16 mouse cellular contexts compared by ENCODE assay signal in the genomic region with DNA sequence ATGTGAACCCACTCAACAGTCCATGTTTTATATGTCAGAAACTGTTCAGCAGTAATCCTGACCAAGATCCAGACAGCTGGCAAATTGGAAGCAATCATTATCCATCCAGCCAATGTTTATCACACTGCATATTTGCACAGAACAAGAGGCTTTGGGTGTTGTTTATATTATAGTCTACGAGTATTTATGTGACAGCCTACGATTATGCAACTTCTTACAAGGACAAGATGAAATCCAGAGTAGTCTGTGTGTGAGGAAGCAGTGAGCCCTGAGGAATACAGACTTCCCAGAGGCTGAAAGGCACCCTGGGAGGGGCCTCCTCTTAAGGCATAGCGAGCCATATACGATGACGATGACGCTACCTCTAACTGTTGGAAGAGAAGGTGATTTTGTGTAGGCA. TPM values are rescaled to one million over a fixed set of nuclear protein-coding genes. Genes with fewer than 3 reads are reported as not detected.
DNase-seq lines count a peak whose midpoint lies in the region; ATAC-seq lines count a peak whose summit lies in the region.
"Had no signal": no experiment of that assay in that cellular context is flagged by ENCODE, and none has a peak within 500 bp of the region (broad histone marks: within the 10 kb centered on the region; RNA-seq: fewer than 3 reads in every experiment).

No protein-coding gene starts in this region.

- H3K9me3 ChIP-seq in lung, embryonic 16.5 days (ENCODE audit: control insufficient read depth, low read length): no peaks in the 10 kb centered on the region
- no peaks in the 10 kb centered on the region for H3K9me3 ChIP-seq in intestine, embryonic 15.5 days
- H3K9me3 ChIP-seq in stomach, embryonic 15.5 days: no peaks in the 10 kb centered on the region
- H3K9me3 ChIP-seq: heart, embryonic 13.5 days; liver, embryonic 12.5 days; midbrain, embryonic 10.5 days had no signal

- peak; percentile 52 for DNase-seq in heart, adult 8-10 months (ENCODE audit: low spot score)
- DNase-seq in heart, postnatal 4 days: no peak
- DNase-seq in lung, postnatal 14 days: no peak
- no peak for DNase-seq in kidney, postnatal 10 days
- no peak for DNase-seq in embryo, embryonic 10.5 days (ENCODE audit: low spot score)
- DNase-seq: cerebellum, postnatal 14 days; kidney, postnatal 25 days; right cerebral cortex, postnatal 4 days had no signal

- H3K27me3 ChIP-seq in lung, embryonic 16.5 days (ENCODE audit: control insufficient read depth, insufficient read depth, low read depth, low read length): no peaks in the 10 kb centered on the region
- H3K27me3 ChIP-seq in intestine, embryonic 15.5 days (replicated peaks): no peaks in the 10 kb centered on the region
- H3K27me3 ChIP-seq in stomach, embryonic 15.5 days (replicated peaks): no peaks in the 10 kb centered on the region
- H3K27me3 ChIP-seq: heart, embryonic 13.5 days had no signal

- H3K4me2 ChIP-seq in lung, embryonic 16.5 days (ENCODE audit: low read depth, low read length): no peak overlapping the region
- H3K4me2 ChIP-seq in intestine, embryonic 15.5 days (replicated peaks): no peak overlapping the region
- H3K4me2 ChIP-seq in stomach, embryonic 15.5 days: no peak overlapping the region
- H3K4me2 ChIP-seq: heart, embryonic 13.5 days; liver, embryonic 12.5 days had no signal

- WGBS in lung, embryonic 16.5 days: 22% methylated on average over 6 of the region's 6 CpGs
- 30% methylated on average over 6 of the region's 6 CpGs for WGBS in intestine, embryonic 15.5 days
- 36% methylated on average over 6 of the region's 6 CpGs for WGBS in stomach, embryonic 15.5 days

- no peaks in the 10 kb centered on the region for H3K36me3 ChIP-seq in lung, embryonic 16.5 days (ENCODE audit: control insufficient read depth, insufficient read depth, low read length)
- no peaks in the 10 kb centered on the region for H3K36me3 ChIP-seq in intestine, embryonic 15.5 days
- H3K36me3 ChIP-seq in stomach, embryonic 15.5 days: no peaks in the 10 kb centered on the region
- H3K36me3 ChIP-seq: heart, embryonic 13.5 days; liver, embryonic 12.5 days; midbrain, embryonic 10.5 days had no signal

- peak overlapping the region; percentile 85 for H3K27ac ChIP-seq in lung, embryonic 16.5 days (ENCODE audit: low read length)
- peak overlapping the region; percentile 49; the same call in 1 of the 2 replicates for H3K27ac ChIP-seq in intestine, embryonic 15.5 days
- peak overlapping the region; percentile 62 for H3K27ac ChIP-seq in stomach, embryonic 15.5 days
- H3K27ac ChIP-seq: heart, embryonic 13.5 days; liver, embryonic 12.5 days; midbrain, embryonic 10.5 days had no signal

- H3K9ac ChIP-seq in lung, embryonic 16.5 days (ENCODE audit: low read length): no peak overlapping the region
- H3K9ac ChIP-seq in intestine, embryonic 15.5 days: no peak overlapping the region
- no peak overlapping the region for H3K9ac ChIP-seq in stomach, embryonic 15.5 days
- H3K9ac ChIP-seq: heart, embryonic 13.5 days; liver, embryonic 12.5 days had no signal

- H3K4me1 ChIP-seq in lung, embryonic 16.5 days (replicated peaks; ENCODE audit: control insufficient read depth, insufficient read depth, low read length): peaks cover 73% of the 10 kb centered on the region
- H3K4me1 ChIP-seq in intestine, embryonic 15.5 days (replicated peaks): peaks cover 34% of the 10 kb centered on the region
- peaks cover 30% of the 10 kb centered on the region; the same call in 1 of the 2 replicates for H3K4me1 ChIP-seq in stomach, embryonic 15.5 days
- H3K4me1 ChIP-seq: liver, embryonic 12.5 days had no signal

- ATAC-seq in lung, embryonic 16.5 days (ENCODE audit: low read depth): peak; percentile 63
- ATAC-seq in intestine, embryonic 15.5 days: peak; percentile 69
- ATAC-seq in stomach, embryonic 15.5 days (ENCODE audit: insufficient read depth, low FRiP score, low read depth): peak; percentile 70
- ATAC-seq: CD4-positive, CD25-positive, alpha-beta regulatory T cell, adult 4 months; hindbrain, embryonic 16.5 days; liver, embryonic 12.5 days had no signal

- H3K4me3 ChIP-seq in lung, embryonic 16.5 days (ENCODE audit: low read length): no peak overlapping the region
- no peak overlapping the region for H3K4me3 ChIP-seq in intestine, embryonic 15.5 days (replicated peaks)
- H3K4me3 ChIP-seq in stomach, embryonic 15.5 days (replicated peaks): no peak overlapping the region
- H3K4me3 ChIP-seq: heart, embryonic 13.5 days; liver, embryonic 12.5 days; midbrain, embryonic 10.5 days had no signal

RNA-seq across cellular contexts. Expression of a gene that starts 36.0 kb away (rescaled TPM):
- total RNA-seq in heart, adult 8-10 months (2022): not detected
- total RNA-seq in heart, postnatal 4 days (2021): not detected
- polyA plus RNA-seq in lung, embryonic 16.5 days (2015; fragmentation: Nextera tagmentation; extraction: Ambion mirVana): 0.31 and 0.41 TPM in 2 replicates
- polyA plus RNA-seq in intestine, embryonic 15.5 days (2015; fragmentation: Nextera tagmentation; extraction: Ambion mirVana): 0.08 TPM in 1 of 2 replicates, not detected in the other
- polyA plus RNA-seq in stomach, embryonic 15.5 days (2015; fragmentation: Nextera tagmentation; extraction: Ambion mirVana): not detected in 2 replicates
- polyA plus RNA-seq: CD4-positive, CD25-positive, alpha-beta regulatory T cell, adult 4 months; heart, embryonic 13.5 days; hindbrain, embryonic 16.5 days; liver, embryonic 12.5 days; midbrain, embryonic 10.5 days had no signal
